Mouse (Mus musculus): ENCODE measurements around the gene Kat2a. TPM values are rescaled to one million over a fixed set of nuclear protein-coding genes. Genes with fewer than 3 reads are reported as not detected.
A peak's percentile ranks its signal among the peaks of the same experiment; 100 is the strongest.

Gene Kat2a
- polyA plus RNA-seq, 1 experiment from 2014 or later: 24.6 TPM

- TF ChIP-seq CTCF (IDR thresholded peaks at IDR 0.05; ENCODE audit: low read depth) (no peak), EP300 (optimal IDR thresholded peaks at IDR 0.05) (no peak)
- no peak for ATAC-seq (ENCODE audit: low FRiP score, low TSS enrichment)
- 57% methylated on average over 4 of the region's 4 CpGs for WGBS
These were observed 36.4 kb upstream of the Kat2a start for GRCm38 (mm10) chr11:100748620-100749019.

GRCm38 (mm10) chr11:100747114-100747513, 34.8 kb upstream of the Kat2a start:
- H3K27me3 ChIP-seq (ENCODE audit: control insufficient read depth, insufficient read depth, low read length): no peaks in the 10 kb centered on the region
- no peak overlapping the region for H3K9ac ChIP-seq (ENCODE audit: low read length)
- no peak overlapping the region for H3K27ac ChIP-seq (replicated peaks)
- TF ChIP-seq CTCF (IDR thresholded peaks at IDR 0.05; ENCODE audit: low read depth) (no peak), EP300 (optimal IDR thresholded peaks at IDR 0.05) (no peak)
- no peak for DNase-seq (ENCODE audit: low spot score)
- no peak overlapping the region for H3K4me2 ChIP-seq (replicated peaks; ENCODE audit: low read depth)
- WGBS: 57% methylated on average over 5 of the region's 5 CpGs
- ATAC-seq (ENCODE audit: low FRiP score, low TSS enrichment): no peak
- H3K4me1 ChIP-seq (replicated peaks; ENCODE audit: control insufficient read depth, insufficient read depth): no peaks in the 10 kb centered on the region
- no peak overlapping the region for H3K4me3 ChIP-seq (ENCODE audit: low read depth, low read length)
- H3K9me3 ChIP-seq (ENCODE audit: control insufficient read depth, low read length): no peaks in the 10 kb centered on the region
- no peaks in the 10 kb centered on the region for H3K36me3 ChIP-seq (ENCODE audit: control insufficient read depth, insufficient read depth, low read length)

More at GRCm38 (mm10) chr11:100748620-100749019, 36.4 kb upstream of the Kat2a start:
- Histone ChIP-seq H3K27me3 (ENCODE audit: control insufficient read depth, insufficient read depth, low read length) (no peaks in the 10 kb centered on the region), H3K4me3 (ENCODE audit: low read depth, low read length) (no peak overlapping the region), H3K9ac (ENCODE audit: low read length) (no peak overlapping the region), H3K4me1 (replicated peaks; ENCODE audit: control insufficient read depth, insufficient read depth) (no peaks in the 10 kb centered on the region), H3K4me2 (replicated peaks; ENCODE audit: low read depth) (no peak overlapping the region), H3K36me3 (ENCODE audit: control insufficient read depth, insufficient read depth, low read length) (no peaks in the 10 kb centered on the region), H3K9me3 (ENCODE audit: control insufficient read depth, low read length) (no peaks in the 10 kb centered on the region), H3K27ac (replicated peaks) (no peak overlapping the region)
- no peak for DNase-seq (ENCODE audit: low spot score)

DNA sequence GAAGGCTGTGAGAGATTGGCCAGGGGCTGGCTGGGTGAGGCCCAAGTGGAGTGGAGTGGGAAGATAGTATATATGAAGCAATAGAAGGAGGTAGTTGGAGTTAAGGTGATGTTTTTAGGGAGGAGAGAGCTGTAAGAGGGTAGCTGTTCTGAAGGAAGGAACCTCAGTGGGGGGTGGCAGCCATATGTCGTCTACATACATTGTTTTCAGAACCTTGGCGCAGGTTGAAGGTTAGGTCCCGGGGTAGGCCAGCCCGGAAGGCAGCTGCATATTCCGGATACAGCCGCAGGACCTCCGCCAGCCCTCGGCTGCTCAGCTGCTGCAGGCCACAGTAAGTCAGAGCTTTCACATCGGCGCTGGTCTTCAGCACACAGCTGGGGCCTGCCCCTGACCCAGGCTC, 34.3 kb upstream of the Kat2a start:
- Histone ChIP-seq H3K9me3 (ENCODE audit: control insufficient read depth, low read length) (no peaks in the 10 kb centered on the region), H3K9ac (ENCODE audit: low read length) (no peak overlapping the region), H3K4me1 (replicated peaks; ENCODE audit: control insufficient read depth, insufficient read depth) (no peaks in the 10 kb centered on the region), H3K27ac (replicated peaks) (no peak overlapping the region), H3K4me3 (ENCODE audit: low read depth, low read length) (no peak overlapping the region), H3K4me2 (replicated peaks; ENCODE audit: low read depth) (no peak overlapping the region), H3K36me3 (ENCODE audit: control insufficient read depth, insufficient read depth, low read length) (no peaks in the 10 kb centered on the region), H3K27me3 (ENCODE audit: control insufficient read depth, insufficient read depth, low read length) (no peaks in the 10 kb centered on the region)
- 82% methylated on average over 10 of the region's 10 CpGs for WGBS
- ATAC-seq (ENCODE audit: low FRiP score, low TSS enrichment) (no peak), DNase-seq (ENCODE audit: low spot score) (no peak)
- TF ChIP-seq CTCF (IDR thresholded peaks at IDR 0.05; ENCODE audit: low read depth) (no peak), EP300 (optimal IDR thresholded peaks at IDR 0.05) (no peak)

DNA sequence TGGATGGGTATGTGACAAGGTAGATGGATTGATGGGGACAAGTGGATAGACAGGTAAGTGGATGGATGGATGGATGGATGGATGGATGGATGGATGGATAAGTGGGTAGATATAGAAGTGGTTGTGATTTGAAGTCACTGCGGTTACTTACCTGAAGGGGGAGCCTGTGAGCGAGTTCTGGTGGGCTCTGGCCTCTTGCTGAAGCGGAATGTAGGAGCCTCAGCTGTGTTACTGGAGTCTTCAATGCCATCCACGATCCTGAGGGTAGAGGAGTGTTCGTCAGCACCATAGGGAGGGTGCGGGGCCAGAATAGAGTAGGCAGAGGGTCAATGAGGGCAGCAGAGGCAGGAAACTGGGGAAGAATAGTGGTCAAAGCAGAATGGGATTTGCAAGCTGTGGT, 32.8 kb upstream of the Kat2a start:
- DNase-seq (ENCODE audit: low spot score): peak; percentile 44
- 10% methylated on average over 6 of the region's 6 CpGs for whole genome bisulfite sequencing
- ATAC-seq (ENCODE audit: low FRiP score, low TSS enrichment): no peak

GRCm38 (mm10) chr11:100741348-100741747, 29.1 kb upstream of the Kat2a start:
- no peaks in the 10 kb centered on the region for H3K9me3 ChIP-seq (ENCODE audit: control insufficient read depth, low read length)
- no peak overlapping the region for H3K4me3 ChIP-seq (ENCODE audit: low read depth, low read length)
- no peaks in the 10 kb centered on the region for H3K4me1 ChIP-seq (replicated peaks; ENCODE audit: control insufficient read depth, insufficient read depth)
- H3K27me3 ChIP-seq (ENCODE audit: control insufficient read depth, insufficient read depth, low read length): no peaks in the 10 kb centered on the region
- WGBS: 70% methylated on average over 6 of the region's 6 CpGs
- TF ChIP-seq CTCF (IDR thresholded peaks at IDR 0.05; ENCODE audit: low read depth): no peak
- TF ChIP-seq EP300 (optimal IDR thresholded peaks at IDR 0.05): no peak
- no peak overlapping the region for H3K27ac ChIP-seq (replicated peaks)
- ATAC-seq (ENCODE audit: low FRiP score, low TSS enrichment): no peak
- H3K36me3 ChIP-seq (ENCODE audit: control insufficient read depth, insufficient read depth, low read length): no peaks in the 10 kb centered on the region
- H3K4me2 ChIP-seq (replicated peaks; ENCODE audit: low read depth): no peak overlapping the region
- no peak for DNase-seq (ENCODE audit: low spot score)
- H3K9ac ChIP-seq (ENCODE audit: low read length): no peak overlapping the region

More for the DNA sequence above, 32.8 kb upstream of the Kat2a start:
- Histone ChIP-seq H3K9ac (ENCODE audit: low read length) (no peak overlapping the region), H3K4me1 (replicated peaks; ENCODE audit: control insufficient read depth, insufficient read depth) (no peaks in the 10 kb centered on the region), H3K36me3 (ENCODE audit: control insufficient read depth, insufficient read depth, low read length) (no peaks in the 10 kb centered on the region), H3K27me3 (ENCODE audit: control insufficient read depth, insufficient read depth, low read length) (no peaks in the 10 kb centered on the region), H3K27ac (replicated peaks) (no peak overlapping the region), H3K4me2 (replicated peaks; ENCODE audit: low read depth) (no peak overlapping the region), H3K4me3 (ENCODE audit: low read depth, low read length) (no peak overlapping the region), H3K9me3 (ENCODE audit: control insufficient read depth, low read length) (no peaks in the 10 kb centered on the region)
- no peak for TF ChIP-seq EP300 (optimal IDR thresholded peaks at IDR 0.05)
- TF ChIP-seq CTCF (IDR thresholded peaks at IDR 0.05; ENCODE audit: low read depth): peak; percentile 77

DNA sequence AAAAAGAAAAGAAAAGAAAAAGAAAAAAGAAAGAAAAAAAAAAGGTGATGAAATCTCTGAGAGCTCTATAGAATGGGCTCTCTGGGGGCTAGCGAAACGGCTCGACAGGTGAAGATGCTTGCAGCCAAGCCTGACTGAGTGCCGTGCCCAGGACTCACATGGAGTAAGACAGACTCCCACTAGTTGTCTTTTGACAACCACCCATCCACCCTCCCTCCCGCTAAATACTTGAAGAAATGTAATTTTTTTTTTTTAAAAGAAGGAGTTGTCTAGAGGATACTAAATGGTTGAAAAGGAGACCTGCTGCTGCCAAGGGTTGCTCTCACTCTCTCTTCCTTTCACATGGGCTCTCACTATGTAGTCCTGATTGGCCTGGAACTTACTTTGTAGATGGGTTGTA, 26.5 kb upstream of the Kat2a start:
- 0 out of 2 replicates have a peak, but pooled peaks cover 6% of the 10 kb centered on the region for H3K4me1 ChIP-seq (replicated peaks; ENCODE audit: control insufficient read depth, insufficient read depth)
- peak overlapping the region; percentile 62 for H3K4me2 ChIP-seq (replicated peaks; ENCODE audit: low read depth)
- H3K27ac ChIP-seq (replicated peaks): 0 out of 2 replicates have a peak overlapping the region, but pooled peaks have one; percentile 67
- TF ChIP-seq CTCF (IDR thresholded peaks at IDR 0.05; ENCODE audit: low read depth) (no peak), EP300 (optimal IDR thresholded peaks at IDR 0.05) (no peak)
- DNase-seq (ENCODE audit: low spot score): no peak
- 21% methylated on average over 5 of the region's 5 CpGs for WGBS
- no peaks in the 10 kb centered on the region for H3K27me3 ChIP-seq (ENCODE audit: control insufficient read depth, insufficient read depth, low read length)
- no peaks in the 10 kb centered on the region for H3K36me3 ChIP-seq (ENCODE audit: control insufficient read depth, insufficient read depth, low read length)
- H3K9me3 ChIP-seq (ENCODE audit: control insufficient read depth, low read length): no peaks in the 10 kb centered on the region
- ATAC-seq (ENCODE audit: low FRiP score, low TSS enrichment): no peak
- peak overlapping the region; percentile 98 for H3K4me3 ChIP-seq (ENCODE audit: low read depth, low read length)
- no peak overlapping the region for H3K9ac ChIP-seq (ENCODE audit: low read length)

Measured in stomach, postnatal 0 days (tissue).